Mouse (Mus musculus) liver, adult 2 months (tissue): ENCODE measurements at regions not wholly inside any gene's neighbourhood (a gene's known extent, or its start where the extent isn't known, plus 50 kb on each side); places are given as distances from the start of the nearest gene placed in this dataset.

Experiments
- CTCF ChIP-seq: fragments of 200-500 bp; IDR thresholded peaks from 2 replicates; pipeline ENCODE4 v1.5.1; 2011; ENCODE audit warnings: low read depth, low read length, control low read depth
- POLR2A ChIP-seq: fragments of 200-500 bp; IDR thresholded peaks from 2 replicates; pipeline ENCODE4 v1.6.1; 2011; ENCODE audit warnings: low read length, control low read depth; ENCODE audit not compliant: insufficient read depth; ENCODE audit errors: extremely low read depth

DNA sequence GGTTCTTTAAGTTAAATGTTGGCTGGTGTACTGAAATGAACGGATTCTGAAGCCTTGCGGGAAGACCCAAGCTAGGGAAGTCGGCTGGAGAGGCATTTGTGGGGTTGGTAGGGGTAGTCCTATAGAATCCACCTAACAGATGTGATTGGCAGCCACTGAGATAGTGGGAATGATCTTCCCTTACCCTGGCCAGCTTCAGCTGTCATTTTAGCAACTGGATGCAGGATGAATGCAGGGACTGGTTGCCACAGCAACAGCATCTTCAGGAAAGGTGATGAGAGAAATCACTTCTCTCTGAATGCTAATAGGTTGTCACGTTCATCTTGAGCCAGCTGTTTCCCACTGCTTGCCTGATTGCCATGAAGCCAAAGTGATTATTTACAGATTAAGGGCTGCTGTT is 224.5 kb downstream of the Dact1 start:
- no peak for TF ChIP-seq CTCF
- TF ChIP-seq POLR2A: no peak
